Mouse (Mus musculus) liver, embryonic 14.5 days (tissue): ENCODE measurements around the gene Ecsit. TPM values are rescaled to one million over a fixed set of nuclear protein-coding genes. Genes with fewer than 3 reads are reported as not detected.

ENCODE experiments used
- ATAC-seq: fragments of 200-750 bp; cut with Nextera tagmentation; 2 replicates; pipeline ENCODE4 v1.8.0; 2017; ENCODE audit warnings: moderate number of reproducible peaks, mild to moderate bottlenecking, moderate library complexity; ENCODE audit not compliant: insufficient read depth
- DNase-seq, 3 experiments: peaks; one replicate each; pipeline ENCODE4 v3.0.0-alpha.2; 2012 to 2013; ENCODE audit warnings: low read depth in 3 of 3, low spot score in 3 of 3
- H3K27ac ChIP-seq: fragments of 300-500 bp; sonication (generic); 2 replicates; pipeline ENCODE4 v1.5.1; 2014; ENCODE audit warnings: moderate library complexity, mild to moderate bottlenecking, control low read depth, inconsistent platforms
- H3K27me3 ChIP-seq: fragments of 300-500 bp; sonication (generic); 2 replicates; pipeline ENCODE4 v1.6.1; 2014; ENCODE audit warnings: mild to moderate bottlenecking, low read length, moderate library complexity; ENCODE audit not compliant: control insufficient read depth, insufficient read depth
- H3K36me3 ChIP-seq: fragments of 300-500 bp; sonication (generic); replicated peaks from 2 replicates; pipeline ENCODE4 v1.6.1; 2014; ENCODE audit warnings: low read depth; ENCODE audit not compliant: control insufficient read depth, insufficient read depth
- H3K4me1 ChIP-seq, 2 experiments: fragments of 200-500 bp in 1 of 2; fragments of 300-500 bp in 1 of 2; sonication (generic) in 1 of 2; replicated peaks; 2 replicates each; pipeline ENCODE4 v1.6.1; 2012 to 2014; ENCODE audit warnings: antibody characterized with exemption in 1 of 2, inconsistent platforms in 1 of 2, low read length in 1 of 2; ENCODE audit not compliant: control insufficient read depth in 2 of 2, insufficient read depth in 2 of 2
- H3K4me2 ChIP-seq: fragments of 300-500 bp; sonication (generic); 2 replicates; pipeline ENCODE4 v1.6.1; 2014; ENCODE audit warnings: low read depth, mild to moderate bottlenecking, control low read depth, moderate library complexity
- H3K4me3 ChIP-seq, 2 experiments: fragments of 200-500 bp in 1 of 2; fragments of 300-500 bp in 1 of 2; sonication (generic) in 1 of 2; 2 replicates each; pipeline ENCODE4 v1.5.1; 2012 to 2014; ENCODE audit warnings: low read depth in 2 of 2, low read length in 2 of 2, mild to moderate bottlenecking in 2 of 2, control low read depth in 1 of 2, inconsistent platforms in 1 of 2, moderate library complexity in 1 of 2; ENCODE audit not compliant: insufficient read depth in 1 of 2
- H3K9ac ChIP-seq: fragments of 300-500 bp; sonication (generic); replicated peaks from 2 replicates; pipeline ENCODE4 v1.6.1; 2014; ENCODE audit warnings: mild to moderate bottlenecking, control low read depth, moderate library complexity
- H3K9me3 ChIP-seq: fragments of 300-500 bp; sonication (generic); 2 replicates; pipeline ENCODE4 v1.6.1; 2016; ENCODE audit warnings: low read length, mixed read lengths; ENCODE audit not compliant: control insufficient read depth
- CTCF ChIP-seq: IDR thresholded peaks from 2 replicates; pipeline ENCODE4 v1.5.1; 2016; ENCODE audit warnings: antibody characterized with exemption, low read depth, control low read depth
- EP300 ChIP-seq: IDR thresholded peaks from 2 replicates; pipeline ENCODE4 v1.6.1; 2016; ENCODE audit warnings: antibody characterized with exemption, low read depth
- WGBS: fragments of 180-500 bp; shearing (Covaris S2); extraction: QIAGEN DNeasy Blood & Tissue Kit; methylation state at CpG from one replicate; pipeline ENCODE4 v1.1.7; 2014; ENCODE audit not compliant: insufficient replicate concordance; 5-methylcytosine and 5-hydroxymethylcytosine counted together
- microRNA-seq: library from miRNA; unstranded; fragments of <30 nt; microRNA quantifications from one replicate; pipeline ENCODE4, GENCODE M21; 2016
- polyA plus RNA-seq, 2 experiments: library from polyadenylated mRNA; depleted of rRNA in 1 of 2; stranded (reverse) in 1 of 2; unstranded in 1 of 2; fragments of >200 nt; fragmentation: Nextera tagmentation in 1 of 2; extraction: Ambion mirVana in 1 of 2; gene quantifications; 2 replicates each; pipeline versions ENCODE4 v1.2.1 to v1.2.3; 2012 to 2014

Ecsit gene
- polyA plus RNA-seq, 2 experiments = 14.6 to 16.8 TPM

GRCm38 (mm10) chr9:22030386-22030785 is 54.9 kb downstream of the Ecsit start:
- TF ChIP-seq EP300 (no peak), CTCF (no peak)
- no peak for ATAC-seq
- 68% methylated on average over 9 of the region's 9 CpGs for WGBS

DNA sequence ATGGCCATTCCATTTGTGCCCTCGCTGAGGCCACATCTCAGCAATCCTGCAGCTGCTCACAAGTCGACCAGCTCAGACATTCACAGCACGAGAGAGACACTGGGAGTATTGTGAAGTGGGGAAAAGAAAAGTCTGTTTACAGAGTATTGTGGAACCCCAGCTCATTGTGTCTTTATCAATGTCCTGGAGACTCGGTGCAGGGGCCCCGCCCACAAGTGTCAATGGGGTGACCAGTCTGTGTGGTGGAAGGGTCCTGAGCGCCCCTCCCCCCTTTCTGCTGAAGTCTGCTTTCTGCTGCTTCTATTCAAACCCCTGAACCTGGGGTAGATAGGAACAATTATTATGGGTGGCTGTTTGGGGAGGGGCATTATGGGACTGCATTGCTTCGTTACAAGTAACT is 56.8 kb downstream of the Ecsit start:
- ATAC-seq (no peak), DNase-seq (no peak)
- Histone ChIP-seq H3K27ac (no peak overlapping the region), H3K4me3 (no peak overlapping the region), H3K27me3 (no peaks in the 10 kb centered on the region), H3K9me3 (no peaks in the 10 kb centered on the region), H3K9ac (no peak overlapping the region), H3K4me2 (no peak overlapping the region), H3K4me1 (0 out of 4 replicates have a peak, but pooled peaks cover 0 to 3% of the 10 kb centered on the region in 2 experiments), H3K36me3 (no peaks in the 10 kb centered on the region)
- TF ChIP-seq EP300 = no peak
- no peak for TF ChIP-seq CTCF
- 36% methylated on average over 7 of the region's 7 CpGs for WGBS

More at GRCm38 (mm10) chr9:22030386-22030785, 54.9 kb downstream of the Ecsit start:
- Histone ChIP-seq H3K27me3 (no peaks in the 10 kb centered on the region), H3K9ac (no peak overlapping the region), H3K4me2 (no peak overlapping the region), H3K4me3 (no peak overlapping the region), H3K9me3 (no peaks in the 10 kb centered on the region), H3K36me3 (no peaks in the 10 kb centered on the region), H3K27ac (no peak overlapping the region), H3K4me1 (0 out of 4 replicates have a peak, but pooled peaks cover 0 to 3% of the 10 kb centered on the region in 2 experiments)
- DNase-seq = no peak

GRCm38 (mm10) chr9:22024592-22024991 is 60.6 kb downstream of the Ecsit start:
- no peak overlapping the region for H3K4me2 ChIP-seq
- no peaks in the 10 kb centered on the region for H3K9me3 ChIP-seq
- WGBS = 53% methylated on average over 8 of the region's 8 CpGs
- no peak overlapping the region for H3K4me3 ChIP-seq
- DNase-seq (no peak), ATAC-seq (no peak)
- H3K27ac ChIP-seq = no peak overlapping the region
- TF ChIP-seq CTCF (no peak), EP300 (no peak)
- no peaks in the 10 kb centered on the region for H3K36me3 ChIP-seq
- H3K4me1 ChIP-seq = 0 out of 4 replicates have a peak, but pooled peaks cover 0 to 3% of the 10 kb centered on the region in 2 experiments
- H3K27me3 ChIP-seq = no peaks in the 10 kb centered on the region
- H3K9ac ChIP-seq = no peak overlapping the region

Small RNAs within 50 kb of the gene (microRNA-seq; reads per million reads assigned to microRNA genes)
- gene Mir7084 = not detected

Other genes starting within 250 kb of the Ecsit start
- gene Angptl8, start 249.9 kb downstream of the Ecsit start, polyA plus RNA-seq (2012; rRNA removed) = 20.4 and 26.8 TPM in 2 replicates
- 19.6 and 20.3 TPM in 2 replicates for gene Angptl8, start 249.9 kb downstream of the Ecsit start, polyA plus RNA-seq (2014; fragmentation: Nextera tagmentation; extraction: Ambion mirVana)
- 6.7 and 9.0 TPM in 2 replicates for gene Dock6, start 232.8 kb downstream of the Ecsit start, polyA plus RNA-seq (2012; rRNA removed)
- gene Dock6, start 232.8 kb downstream of the Ecsit start, polyA plus RNA-seq (2014; fragmentation: Nextera tagmentation; extraction: Ambion mirVana) = 2.1 and 3.4 TPM in 2 replicates
- 6.7 and 10.3 TPM in 2 replicates for gene Rab3d, start 167.2 kb downstream of the Ecsit start, polyA plus RNA-seq (2012; rRNA removed)
- gene Rab3d, start 167.2 kb downstream of the Ecsit start, polyA plus RNA-seq (2014; fragmentation: Nextera tagmentation; extraction: Ambion mirVana) = 6.4 and 6.5 TPM in 2 replicates
- 1.2 and 1.4 TPM in 2 replicates for gene Ccdc159, start 158.0 kb downstream of the Ecsit start, polyA plus RNA-seq (2012; rRNA removed)
- gene Ccdc159, start 158.0 kb downstream of the Ecsit start, polyA plus RNA-seq (2014; fragmentation: Nextera tagmentation; extraction: Ambion mirVana) = 0.52 and 0.58 TPM in 2 replicates
- gene Tmem205, start 157.9 kb downstream of the Ecsit start, polyA plus RNA-seq (2012; rRNA removed) = 37.5 and 61.5 TPM in 2 replicates
- gene Tmem205, start 157.9 kb downstream of the Ecsit start, polyA plus RNA-seq (2014; fragmentation: Nextera tagmentation; extraction: Ambion mirVana) = 106 and 110 TPM in 2 replicates
- gene Plppr2, start 148.4 kb downstream of the Ecsit start, polyA plus RNA-seq (2012; rRNA removed) = 2.6 and 3.9 TPM in 2 replicates
- gene Plppr2, start 148.4 kb downstream of the Ecsit start, polyA plus RNA-seq (2014; fragmentation: Nextera tagmentation; extraction: Ambion mirVana) = 0.99 and 1.3 TPM in 2 replicates
- gene Swsap1, start 129.7 kb downstream of the Ecsit start, polyA plus RNA-seq (2012; rRNA removed) = 1.4 TPM in 2 replicates
- 3.5 and 3.6 TPM in 2 replicates for gene Swsap1, start 129.7 kb downstream of the Ecsit start, polyA plus RNA-seq (2014; fragmentation: Nextera tagmentation; extraction: Ambion mirVana)
- gene Epor, start 121.9 kb downstream of the Ecsit start, polyA plus RNA-seq (2012; rRNA removed) = 146 and 180 TPM in 2 replicates
- gene Epor, start 121.9 kb downstream of the Ecsit start, polyA plus RNA-seq (2014; fragmentation: Nextera tagmentation; extraction: Ambion mirVana) = 82.6 and 96.5 TPM in 2 replicates
- 0.19 and 0.24 TPM in 2 replicates for gene Rgl3, start 96.0 kb downstream of the Ecsit start, polyA plus RNA-seq (2012; rRNA removed)
- gene Rgl3, start 96.0 kb downstream of the Ecsit start, polyA plus RNA-seq (2014; fragmentation: Nextera tagmentation; extraction: Ambion mirVana) = 0.27 TPM in 1 of 2 replicates, not detected in the other
- 0.02 and 0.06 TPM in 2 replicates for gene Ccdc151, start 82.8 kb downstream of the Ecsit start, polyA plus RNA-seq (2012; rRNA removed)
- gene Ccdc151, start 82.8 kb downstream of the Ecsit start, polyA plus RNA-seq (2014; fragmentation: Nextera tagmentation; extraction: Ambion mirVana) = not detected in 2 replicates
- gene Prkcsh, start 82.6 kb downstream of the Ecsit start, polyA plus RNA-seq (2012; rRNA removed) = 31.5 and 45.1 TPM in 2 replicates
- gene Prkcsh, start 82.6 kb downstream of the Ecsit start, polyA plus RNA-seq (2014; fragmentation: Nextera tagmentation; extraction: Ambion mirVana) = 29.2 and 31.2 TPM in 2 replicates
- gene Elavl3, start 33.4 kb downstream of the Ecsit start, polyA plus RNA-seq (2012; rRNA removed) = 0.01 and 0.22 TPM in 2 replicates
- gene Elavl3, start 33.4 kb downstream of the Ecsit start, polyA plus RNA-seq (2014; fragmentation: Nextera tagmentation; extraction: Ambion mirVana) = not detected in 2 replicates
- not detected in 2 replicates for gene Gm49318, start 14.2 kb downstream of the Ecsit start, polyA plus RNA-seq (2012; rRNA removed)
- not detected in 2 replicates for gene Gm49318, start 14.2 kb downstream of the Ecsit start, polyA plus RNA-seq (2014; fragmentation: Nextera tagmentation; extraction: Ambion mirVana)
- gene Zfp653, start 14.1 kb downstream of the Ecsit start, polyA plus RNA-seq (2012; rRNA removed) = 6.6 and 8.0 TPM in 2 replicates
- gene Zfp653, start 14.1 kb downstream of the Ecsit start, polyA plus RNA-seq (2014; fragmentation: Nextera tagmentation; extraction: Ambion mirVana) = 2.4 and 3.1 TPM in 2 replicates
- gene Cnn1, start 13.8 kb upstream of the Ecsit start, polyA plus RNA-seq (2012; rRNA removed) = 0.17 and 0.91 TPM in 2 replicates
- 0.09 and 0.44 TPM in 2 replicates for gene Cnn1, start 13.8 kb upstream of the Ecsit start, polyA plus RNA-seq (2014; fragmentation: Nextera tagmentation; extraction: Ambion mirVana)
- 59.5 and 72.5 TPM in 2 replicates for gene Elof1, start 31.7 kb upstream of the Ecsit start, polyA plus RNA-seq (2012; rRNA removed)
- 98.2 and 102 TPM in 2 replicates for gene Elof1, start 31.7 kb upstream of the Ecsit start, polyA plus RNA-seq (2014; fragmentation: Nextera tagmentation; extraction: Ambion mirVana)
- gene Acp5, start 50.3 kb upstream of the Ecsit start, polyA plus RNA-seq (2012; rRNA removed) = 181 and 203 TPM in 2 replicates
- 195 and 196 TPM in 2 replicates for gene Acp5, start 50.3 kb upstream of the Ecsit start, polyA plus RNA-seq (2014; fragmentation: Nextera tagmentation; extraction: Ambion mirVana)
- gene Pigyl, start 71.4 kb upstream of the Ecsit start, polyA plus RNA-seq (2012; rRNA removed) = 17.5 and 26.4 TPM in 2 replicates
- 41.5 and 42.1 TPM in 2 replicates for gene Pigyl, start 71.4 kb upstream of the Ecsit start, polyA plus RNA-seq (2014; fragmentation: Nextera tagmentation; extraction: Ambion mirVana)
- not detected in 2 replicates for gene Zfp872, start 102.7 kb upstream of the Ecsit start, polyA plus RNA-seq (2012; rRNA removed)
- gene Zfp872, start 102.7 kb upstream of the Ecsit start, polyA plus RNA-seq (2014; fragmentation: Nextera tagmentation; extraction: Ambion mirVana) = not detected in 2 replicates
- 2.8 and 4.7 TPM in 2 replicates for gene Zfp809, start 140.3 kb upstream of the Ecsit start, polyA plus RNA-seq (2012; rRNA removed)
- gene Zfp809, start 140.3 kb upstream of the Ecsit start, polyA plus RNA-seq (2014; fragmentation: Nextera tagmentation; extraction: Ambion mirVana) = 6.0 and 6.5 TPM in 2 replicates
- gene Zfp599, start 174.5 kb upstream of the Ecsit start, polyA plus RNA-seq (2012; rRNA removed) = 0.35 and 0.63 TPM in 2 replicates
- gene Zfp599, start 174.5 kb upstream of the Ecsit start, polyA plus RNA-seq (2014; fragmentation: Nextera tagmentation; extraction: Ambion mirVana) = 1.5 and 1.9 TPM in 2 replicates
- gene Zfp810, start 222.2 kb upstream of the Ecsit start, polyA plus RNA-seq (2012; rRNA removed) = 1.5 and 2.2 TPM in 2 replicates
- gene Zfp810, start 222.2 kb upstream of the Ecsit start, polyA plus RNA-seq (2014; fragmentation: Nextera tagmentation; extraction: Ambion mirVana) = 1.9 and 2.0 TPM in 2 replicates